Mouse (Mus musculus) Muller cell, postnatal 12 days (primary cell): ENCODE data around the gene Rhot1.
"Not testable (repeated sequence)": the region's sequence is repeated elsewhere in the genome, so short reads cannot be mapped to it uniquely, and the experiment has no call there.

Experiments used
- DNase-seq: peaks from one replicate; pipeline ENCODE4 v3.0.0-alpha.2; 2015; ENCODE audit errors: inconsistent ontology term

The Rhot1 gene

DNA sequence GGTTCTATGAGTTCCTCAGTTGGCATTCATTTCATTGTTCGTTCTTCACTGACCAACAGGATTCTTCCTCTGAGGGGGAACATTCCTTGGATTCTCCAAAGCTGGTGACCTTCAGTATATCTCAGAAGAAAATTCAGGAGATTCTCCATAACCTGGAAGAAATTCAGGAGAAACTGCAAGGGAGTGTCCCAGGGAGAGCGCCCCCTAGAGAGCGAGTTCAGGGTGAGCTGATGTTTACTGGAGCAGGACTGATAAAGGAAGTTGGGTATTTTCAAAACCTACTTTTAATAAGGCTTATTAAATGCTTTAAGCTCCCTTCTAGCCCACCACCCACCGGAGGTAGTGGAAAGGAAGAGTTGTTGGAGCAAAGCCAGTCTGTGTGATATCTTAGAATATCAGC lies 15.0 kb upstream of the Rhot1 start:
- DNase-seq: no peak

GRCm38 (mm10) chr11:80196351-80196750 lies 12.5 kb upstream of the Rhot1 start:
- DNase-seq: no peak

DNA sequence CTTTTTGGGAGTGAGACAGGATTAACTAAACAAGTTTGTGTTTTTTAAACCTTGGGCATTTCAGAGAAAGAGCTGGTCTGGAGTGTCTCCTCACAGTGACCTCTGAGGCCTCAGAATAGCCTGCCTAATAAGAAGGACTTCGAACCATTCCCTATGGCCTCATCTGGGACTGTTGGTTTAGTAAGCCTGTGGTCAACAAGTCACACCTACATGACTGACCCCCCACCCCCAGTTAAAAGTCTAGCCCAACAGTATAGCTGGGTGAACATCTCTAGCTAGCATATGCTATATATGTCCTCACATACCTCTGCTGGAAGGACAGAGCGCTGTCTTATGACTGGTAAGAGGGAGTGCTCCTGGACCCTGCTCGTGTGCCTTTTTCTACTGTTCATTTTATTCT lies 9.5 kb upstream of the Rhot1 start:
- DNase-seq: no peak

GRCm38 (mm10) chr11:80199773-80200172 lies 9.0 kb upstream of the Rhot1 start:
- no peak for DNase-seq

DNA sequence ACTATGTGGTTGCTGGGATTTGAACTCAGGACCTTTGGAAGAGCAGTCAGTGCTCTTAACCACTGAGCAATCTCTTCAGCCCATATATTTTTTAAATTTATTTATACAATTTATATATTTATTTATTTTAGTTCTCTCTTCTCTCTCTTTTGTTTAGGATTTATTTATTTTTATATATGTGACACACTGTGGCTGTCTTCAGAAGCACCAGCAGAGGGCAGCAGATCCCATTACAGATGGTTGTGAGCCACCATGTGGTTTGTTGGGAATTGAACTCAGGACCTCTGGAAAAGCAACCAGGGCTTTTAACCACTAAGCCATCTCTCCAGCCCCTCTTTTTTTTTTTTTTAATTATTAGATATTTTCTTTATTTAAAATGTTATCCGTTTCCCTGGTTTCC lies 8.5 kb upstream of the Rhot1 start:
- DNase-seq: no peak

DNA sequence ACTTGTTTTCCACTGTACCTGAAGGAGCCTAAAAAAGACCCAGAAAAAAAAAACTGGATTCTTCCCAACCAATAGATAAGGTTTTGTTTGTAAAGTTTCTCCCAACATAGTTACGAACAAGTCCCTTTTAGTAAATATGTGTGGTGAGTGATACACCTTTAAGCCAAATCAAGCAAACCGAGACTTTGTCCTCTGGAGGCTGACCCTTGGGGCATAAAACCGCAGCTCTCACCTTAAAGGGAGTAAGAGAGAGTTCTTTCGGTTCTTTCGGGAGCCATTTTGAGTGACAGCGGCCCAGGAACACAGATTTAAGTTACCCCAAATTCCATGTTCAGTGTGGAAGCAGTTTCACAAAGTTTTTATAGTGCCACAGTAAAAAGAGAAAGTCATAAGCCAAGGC lies 6.5 kb upstream of the Rhot1 start:
- no peak for DNase-seq

DNA sequence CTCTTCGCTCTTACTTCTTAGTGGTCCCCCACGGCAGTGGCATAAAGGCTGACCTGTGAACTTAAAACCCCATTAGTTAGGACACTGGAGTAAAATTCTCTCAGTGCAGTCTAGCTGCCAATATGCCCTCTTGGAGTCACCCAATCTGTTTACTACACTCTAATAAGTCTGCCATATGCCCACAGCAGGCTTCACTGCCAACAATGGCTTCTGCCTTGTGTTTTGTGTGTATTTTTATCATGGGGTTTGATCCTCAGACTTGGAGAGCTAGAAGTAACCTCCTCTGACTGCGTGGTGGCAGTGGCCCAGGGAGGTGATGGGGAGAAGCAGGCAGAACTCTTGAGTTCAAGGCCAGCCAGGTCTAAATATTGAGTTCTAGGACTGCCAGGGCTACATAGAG lies 4.8 kb upstream of the Rhot1 start:
- no peak for DNase-seq

DNA sequence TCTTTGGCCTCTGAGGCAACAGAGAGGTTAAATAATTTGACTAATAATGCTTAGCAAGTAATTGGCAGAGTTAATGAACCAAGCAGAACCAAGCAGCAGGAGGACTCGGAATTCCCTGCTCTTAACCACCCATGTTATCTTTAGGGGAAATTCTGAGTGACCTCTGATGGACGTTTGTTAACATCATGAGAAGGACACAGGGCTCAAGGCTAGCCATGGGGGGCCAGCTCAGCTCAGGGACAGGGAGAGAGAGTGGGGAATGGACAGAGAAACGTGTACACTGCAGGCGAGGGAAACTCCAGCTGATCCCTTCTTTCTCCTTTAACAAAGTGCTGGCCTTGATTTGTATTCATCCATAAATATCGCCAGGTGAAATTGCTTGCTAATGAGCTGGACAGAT lies 3.9 kb upstream of the Rhot1 start:
- no peak for DNase-seq

DNA sequence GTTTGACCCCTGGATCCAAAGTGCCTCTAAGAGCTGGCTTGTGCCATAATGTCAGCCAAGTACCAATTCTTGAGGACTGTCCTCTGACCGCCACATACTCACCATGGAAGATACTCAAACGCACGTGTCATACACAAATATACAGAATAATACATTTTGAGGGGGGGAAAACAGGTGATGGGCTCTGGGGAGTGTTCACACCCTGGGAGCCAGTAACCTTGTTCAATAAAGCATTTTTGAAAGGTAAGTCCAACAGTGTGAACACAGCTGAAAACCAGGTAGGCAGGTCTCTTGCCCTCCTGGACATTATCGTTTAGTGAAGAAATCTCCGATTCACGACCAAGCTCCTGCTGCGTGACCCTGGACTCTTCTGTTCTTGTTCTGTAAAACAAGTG lies 357 bp upstream of the Rhot1 start:
- DNase-seq: no peak

DNA sequence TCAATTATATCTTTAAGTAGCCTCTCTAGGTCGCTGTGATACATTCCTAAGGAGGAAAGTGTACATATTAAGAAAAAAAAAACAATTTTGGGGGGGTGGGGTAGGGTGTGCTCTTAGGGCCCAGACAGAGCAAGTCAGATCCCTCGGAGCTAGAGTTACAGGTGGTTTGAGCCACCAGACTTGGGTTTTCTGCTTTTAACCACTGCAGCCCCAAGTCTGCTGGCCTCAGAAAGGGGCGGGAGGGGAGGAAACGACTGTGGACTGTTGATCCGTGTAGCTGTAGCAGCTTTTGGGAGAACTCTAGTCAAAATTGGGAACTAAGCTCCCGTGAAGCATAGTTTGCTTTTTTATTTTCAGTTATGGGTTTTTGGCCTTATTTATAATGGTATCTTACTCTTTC lies 1.5 kb downstream of the Rhot1 start:
- DNase-seq: no peak

DNA sequence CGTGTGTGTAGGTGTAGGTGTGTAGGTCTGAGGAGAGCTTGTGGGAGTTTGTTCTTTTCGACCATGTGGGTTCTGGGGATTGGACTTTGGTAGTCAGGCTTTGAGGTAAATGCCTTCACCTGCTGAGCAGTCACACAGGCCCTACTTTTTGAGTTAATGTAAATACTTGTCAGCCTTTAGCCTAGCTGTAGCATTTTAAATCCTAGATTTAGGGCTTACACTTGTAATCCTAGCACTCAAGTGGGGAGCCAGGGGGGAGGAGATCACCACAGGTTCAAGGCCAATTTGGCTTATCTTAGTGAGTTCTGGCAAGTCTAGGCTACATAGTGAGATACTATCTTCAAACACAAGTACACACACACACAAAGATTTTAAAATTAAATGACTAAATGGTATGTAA lies 3.5 kb downstream of the Rhot1 start:
- DNase-seq: no peak

DNA sequence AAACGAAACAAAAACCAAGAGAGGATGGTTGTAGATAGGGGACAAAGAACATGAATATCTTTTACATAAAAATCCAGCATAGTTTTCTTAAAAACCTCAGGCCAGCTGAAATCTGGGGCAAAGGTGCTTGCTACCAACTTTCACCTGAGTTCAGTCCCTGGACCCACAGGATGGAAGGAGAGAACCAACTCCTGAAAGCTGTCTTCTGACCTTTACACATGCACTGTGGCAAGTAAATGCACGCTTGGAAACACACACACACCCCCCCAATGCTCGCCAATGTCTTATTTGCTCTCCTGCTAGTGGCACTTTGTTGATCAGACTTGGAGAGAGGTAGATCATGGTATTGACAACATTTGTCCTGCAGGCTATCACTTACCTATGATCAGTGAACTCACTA lies 6.5 kb downstream of the Rhot1 start:
- DNase-seq: no peak

GRCm38 (mm10) chr11:80218657-80219293 lies 10.0 kb downstream of the Rhot1 start:
- DNase-seq: no peak

DNA sequence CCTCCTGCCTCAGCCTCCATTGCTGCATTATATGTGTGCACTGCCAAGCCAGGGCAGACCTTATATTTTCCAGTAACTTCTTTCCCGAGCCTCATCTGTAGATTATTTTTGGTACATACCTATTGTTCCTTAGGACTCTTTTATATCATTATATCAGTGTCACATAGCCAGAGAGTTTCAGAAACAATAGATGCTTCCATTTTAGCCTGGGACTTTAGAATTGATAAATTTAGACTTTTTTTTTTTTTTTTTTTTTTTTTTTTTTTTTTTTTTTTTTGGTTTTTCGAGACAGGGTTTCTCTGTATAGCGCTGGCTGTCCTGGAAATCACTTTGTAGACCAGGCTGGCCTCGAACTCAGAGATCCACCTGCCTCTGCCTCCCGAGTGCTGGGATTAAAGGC lies 21.2 kb downstream of the Rhot1 start:
- DNase-seq: not testable (repeated sequence)

GRCm38 (mm10) chr11:80237278-80237677 lies 28.5 kb downstream of the Rhot1 start:
- DNase-seq: no peak

DNA sequence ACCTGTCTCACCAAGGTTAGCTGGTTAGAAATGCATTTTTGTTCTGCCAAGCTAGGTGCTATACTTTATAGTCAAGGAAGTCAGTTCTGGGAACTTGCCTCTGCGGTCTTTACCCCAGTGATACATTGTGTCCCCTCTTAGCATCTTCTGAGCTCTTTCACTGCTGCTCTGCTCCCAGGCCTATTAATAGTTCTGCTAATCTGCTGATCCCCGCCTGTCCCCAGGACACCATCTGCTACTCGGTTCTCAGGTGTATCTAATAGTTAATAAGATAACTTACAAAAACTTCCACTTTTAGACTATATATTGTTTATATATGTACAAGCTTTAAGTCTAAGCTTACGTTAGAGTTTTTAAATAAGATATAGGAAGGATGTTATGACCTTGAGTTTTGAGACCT lies 29.5 kb downstream of the Rhot1 start:
- DNase-seq: no peak

GRCm38 (mm10) chr11:80247026-80247425 lies 38.2 kb downstream of the Rhot1 start:
- no peak for DNase-seq

- no peak for DNase-seq
These were observed 39.7 kb downstream of the Rhot1 start for GRCm38 (mm10) chr11:80248531-80248930.

GRCm38 (mm10) chr11:80264137-80264536 lies 55.3 kb downstream of the Rhot1 start:
- DNase-seq: no peak

GRCm38 (mm10) chr11:80271096-80271495 lies 62.3 kb downstream of the Rhot1 start:
- DNase-seq: no peak

DNA sequence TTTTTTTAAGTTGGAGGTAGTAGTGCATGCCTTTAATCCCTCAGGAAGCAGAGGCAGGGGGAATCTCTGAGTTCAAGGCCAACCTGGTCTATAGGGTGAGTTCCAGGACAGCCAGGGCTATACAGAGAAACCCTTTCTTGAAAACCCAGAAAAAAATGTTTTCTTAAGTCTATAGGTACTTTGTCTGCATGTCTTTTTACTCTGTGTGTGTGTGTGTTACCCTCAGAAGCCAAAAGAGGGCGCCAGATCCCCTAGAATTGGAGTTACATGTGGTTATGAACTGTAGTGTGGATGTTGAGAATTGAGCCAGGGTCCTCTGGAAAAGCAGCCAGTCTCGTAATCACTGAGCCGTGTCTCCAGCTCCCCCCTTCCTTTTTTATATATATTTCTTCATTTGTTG lies 66.2 kb downstream of the Rhot1 start:
- DNase-seq: no peak

DNA sequence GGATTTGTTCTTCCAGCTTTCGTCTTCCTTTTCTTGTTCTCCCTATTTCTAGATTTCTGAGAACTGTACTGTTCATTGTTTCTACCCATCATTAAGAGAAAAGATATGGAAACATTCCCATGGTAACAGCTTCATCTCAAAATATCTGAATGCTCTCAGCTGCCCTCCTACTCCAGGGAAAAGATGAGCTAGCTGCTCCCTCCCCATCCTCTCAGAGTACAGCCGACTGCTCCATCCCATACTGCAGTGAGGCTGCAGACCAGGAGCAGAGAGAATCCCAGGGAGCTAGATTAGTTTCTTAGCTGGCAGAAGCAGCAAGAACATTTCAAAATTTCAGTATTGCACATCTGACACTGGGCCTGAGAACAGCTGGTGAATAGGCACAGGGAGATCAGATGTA lies 69.2 kb downstream of the Rhot1 start:
- no peak for DNase-seq

GRCm38 (mm10) chr11:80283786-80284185 lies 75.0 kb downstream of the Rhot1 start:
- peak; percentile 33 for DNase-seq

DNA sequence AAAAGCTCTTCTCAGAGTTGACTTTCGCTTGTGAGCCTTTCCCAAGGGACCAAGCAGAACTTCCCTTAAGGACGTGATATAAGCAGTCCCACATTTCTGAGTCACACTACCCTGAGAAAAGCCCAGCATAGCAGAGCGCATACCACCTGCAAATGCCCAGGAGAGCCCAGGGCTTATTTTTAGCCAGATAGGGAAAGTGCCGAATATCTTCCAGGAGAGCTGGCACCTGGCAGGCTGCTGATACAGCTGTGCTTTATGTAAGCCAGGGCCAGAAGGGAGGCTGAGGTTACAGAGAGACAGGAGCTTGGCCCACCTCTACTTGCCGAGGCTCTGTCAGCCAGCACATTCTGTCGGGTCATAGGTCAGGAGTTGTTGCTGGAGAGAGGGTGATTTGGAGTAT lies 75.8 kb downstream of the Rhot1 start:
- DNase-seq: no peak
